Mouse (Mus musculus) CD4-positive, CD25-positive, alpha-beta regulatory T cell, adult 4 months (primary cell): ENCODE data around the gene Olfr1412. TPM values are rescaled to one million over a fixed set of nuclear protein-coding genes. Genes with fewer than 3 reads are reported as not detected.

Experiments used
- ATAC-seq: one replicate; pipeline ENCODE4 v1.8.0; 2017
- polyA plus RNA-seq, 2 experiments: library from polyadenylated mRNA; unstranded; fragments of 100-300 nt; shearing (Covaris generic); gene quantifications; one replicate each; pipeline ENCODE4 v1.2.1; 2017

Gene Olfr1412
- polyA plus RNA-seq, 2 experiments from 2014 or later = not detected

DNA sequence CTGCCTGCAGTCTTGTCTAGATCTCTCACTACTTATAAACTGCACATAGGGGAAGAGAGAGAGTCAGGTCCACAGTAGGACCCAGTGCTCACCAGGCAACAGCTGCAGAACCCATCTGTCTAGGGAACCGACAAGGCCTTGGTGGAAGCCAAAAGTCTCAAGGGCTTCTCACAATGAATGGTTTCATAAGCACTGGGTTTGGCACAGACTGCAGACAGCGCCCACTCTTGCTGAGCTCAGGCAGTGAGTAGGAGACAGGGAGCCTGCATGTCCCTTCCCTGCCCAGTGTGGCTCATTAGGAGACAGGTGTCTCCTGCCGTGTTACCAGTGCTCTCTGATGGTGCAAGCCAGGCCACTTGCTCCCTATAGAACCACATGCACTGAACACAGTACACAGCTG, 52.6 kb downstream of the Olfr1412 start:
- ATAC-seq = no peak

DNA sequence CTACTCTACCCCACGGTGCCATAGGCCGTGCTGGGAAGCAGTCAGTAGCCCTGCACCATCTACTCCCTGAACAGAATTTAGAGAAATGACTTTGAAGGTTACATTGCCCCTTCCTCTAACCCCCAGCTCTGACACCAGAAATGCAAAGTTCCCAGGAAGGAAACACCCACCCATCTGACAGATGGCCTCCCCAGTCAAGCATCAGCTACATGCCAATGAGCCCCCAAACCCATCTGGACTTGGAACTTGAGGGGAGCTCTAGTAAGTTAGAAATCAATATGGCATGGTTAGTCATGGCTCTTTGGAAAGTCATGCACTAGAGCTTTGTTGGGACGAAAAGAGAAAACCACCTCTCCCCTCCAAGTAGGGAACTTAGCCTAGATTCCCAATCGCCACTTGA, 53.2 kb downstream of the Olfr1412 start:
- ATAC-seq = no peak

GRCm38 (mm10) chr1:92640393-92640792, 54.8 kb downstream of the Olfr1412 start:
- peak; percentile 25 for ATAC-seq

Other genes starting within 250 kb of the Olfr1412 start
- 100 to 1,000 TPM; 174 to 195 TPM for gene Ndufa10, start 111.9 kb upstream of the Olfr1412 start, polyA plus RNA-seq
- gene Olfr1416, start 100.7 kb upstream of the Olfr1412 start, polyA plus RNA-seq = not detected
- gene Olfr1415, start 89.7 kb upstream of the Olfr1412 start, polyA plus RNA-seq = not detected
- gene Olfr1414, start 67.1 kb upstream of the Olfr1412 start, polyA plus RNA-seq = not detected
- not detected for gene Olfr1413, start 14.5 kb upstream of the Olfr1412 start, polyA plus RNA-seq
- not detected for gene Olfr1411, start 8.6 kb downstream of the Olfr1412 start, polyA plus RNA-seq
- gene Olfr1410, start 20.0 kb downstream of the Olfr1412 start, polyA plus RNA-seq = not detected
- gene Olfr12, start 32.0 kb downstream of the Olfr1412 start, polyA plus RNA-seq = not detected
- gene Cops9, start 56.2 kb downstream of the Olfr1412 start, polyA plus RNA-seq = 100 to 1,000 TPM; 161 to 251 TPM
- gene Otos, start 63.1 kb downstream of the Olfr1412 start, polyA plus RNA-seq = 1 to 10 TPM in 1 of 2 experiments, under 1 TPM in 1; 0.94 to 1.8 TPM
- gene Gpc1, start 245.9 kb downstream of the Olfr1412 start, polyA plus RNA-seq = 1 to 10 TPM; 2.0 to 3.0 TPM